Mouse (Mus musculus) stomach, embryonic 14.5 days (tissue): ENCODE measurements at regions not wholly inside any gene's neighbourhood (a gene's known extent, or its start where the extent isn't known, plus 50 kb on each side); places are given as distances from the start of the nearest gene placed in this dataset.

ENCODE experiments used
- ATAC-seq: fragments of 200-750 bp; cut with Nextera tagmentation; 2 replicates; pipeline ENCODE4 v1.8.0; 2017; ENCODE audit warnings: low read depth, moderate TSS enrichment; ENCODE audit not compliant: insufficient number of reproducible peaks, insufficient read depth, low FRiP score
- H3K27ac ChIP-seq: fragments of 300-500 bp; sonication (generic); 2 replicates; pipeline ENCODE4 v1.5.1; 2014; ENCODE audit warnings: mild to moderate bottlenecking, low read length, moderate library complexity, mixed read lengths
- H3K27me3 ChIP-seq: fragments of 300-500 bp; sonication (generic); 2 replicates; pipeline ENCODE4 v1.6.1; 2014; ENCODE audit warnings: low read length, control low read depth, mixed read lengths; ENCODE audit not compliant: control insufficient read depth, insufficient read depth
- H3K36me3 ChIP-seq: fragments of 300-500 bp; sonication (generic); 2 replicates; pipeline ENCODE4 v1.6.1; 2014; ENCODE audit warnings: mild to moderate bottlenecking, control low read depth, low read length, moderate library complexity, mixed read lengths; ENCODE audit not compliant: control insufficient read depth, insufficient read depth
- H3K4me1 ChIP-seq: fragments of 300-500 bp; sonication (generic); 2 replicates; pipeline ENCODE4 v1.6.1; 2014; ENCODE audit warnings: low read length, control low read depth, mixed read lengths; ENCODE audit not compliant: control insufficient read depth, insufficient read depth
- H3K4me2 ChIP-seq: fragments of 300-500 bp; sonication (generic); replicated peaks from 2 replicates; pipeline ENCODE4 v1.6.1; 2014; ENCODE audit warnings: low read depth, low read length, control low read depth
- H3K4me3 ChIP-seq: fragments of 300-500 bp; sonication (generic); 2 replicates; pipeline ENCODE4 v1.5.1; 2014; ENCODE audit warnings: low read depth, low read length, control low read depth
- H3K9ac ChIP-seq: fragments of 300-500 bp; sonication (generic); replicated peaks from 2 replicates; pipeline ENCODE4 v1.6.1; 2014; ENCODE audit warnings: low read depth, mild to moderate bottlenecking, control low read depth, low read length, moderate library complexity, mixed read lengths
- H3K9me3 ChIP-seq: fragments of 300-500 bp; sonication (generic); 2 replicates; pipeline ENCODE4 v1.6.1; 2016; ENCODE audit warnings: low read depth, low read length, control low read depth; ENCODE audit not compliant: control insufficient read depth
- WGBS: fragments of 180-500 bp; shearing (Covaris S2); extraction: QIAGEN DNeasy Blood & Tissue Kit; methylation state at CpG from one replicate; pipeline ENCODE4 v1.1.7; 2014; 5-methylcytosine and 5-hydroxymethylcytosine counted together

DNA sequence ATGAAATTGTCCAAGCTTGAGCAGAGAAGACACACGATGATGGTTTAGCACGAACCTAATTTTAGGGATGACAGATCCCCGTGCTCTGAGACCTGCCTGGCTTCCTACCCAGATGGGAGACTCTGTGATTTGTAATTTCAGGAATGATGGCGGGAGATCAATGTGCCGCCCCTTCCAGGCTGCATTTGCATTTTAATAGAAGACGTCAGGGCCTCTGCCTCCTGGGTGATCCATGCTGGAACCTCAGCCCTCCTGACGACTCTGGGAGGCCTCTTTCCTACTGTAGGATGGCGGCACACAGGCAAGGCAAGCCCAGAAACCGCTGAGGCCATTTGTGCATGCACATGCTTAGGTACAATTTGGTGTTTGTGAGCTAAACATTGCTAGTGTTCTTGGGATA lies 90.1 kb downstream of the Barhl2 start:
- Histone ChIP-seq H3K36me3 (no peaks in the 10 kb centered on the region), H3K4me2 (no peak overlapping the region), H3K4me3 (no peak overlapping the region), H3K27ac (no peak overlapping the region), H3K4me1 (no peaks in the 10 kb centered on the region), H3K27me3 (no peaks in the 10 kb centered on the region), H3K9ac (no peak overlapping the region), H3K9me3 (no peaks in the 10 kb centered on the region)
- WGBS = 36% methylated on average over 9 of the region's 9 CpGs
- ATAC-seq = no peak

DNA sequence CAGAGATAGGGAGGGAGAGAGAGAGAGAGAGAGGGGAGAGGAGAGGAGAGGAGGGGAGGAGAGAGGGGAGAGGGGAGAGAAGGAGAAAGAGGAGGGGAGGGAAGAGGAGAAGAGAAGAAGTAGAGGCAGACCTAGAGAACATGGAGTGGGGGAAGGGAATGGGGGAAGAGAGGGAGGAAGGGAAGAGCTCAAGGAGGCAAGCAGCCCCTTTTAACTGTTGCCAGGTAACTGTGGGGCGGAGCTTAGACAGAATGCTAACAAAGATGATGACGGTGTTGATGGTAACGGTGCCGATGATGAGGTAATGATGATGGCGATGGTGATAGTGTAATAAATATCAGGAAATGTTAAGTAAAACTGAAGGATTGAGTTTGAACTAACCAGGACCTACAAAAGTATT lies 90.7 kb downstream of the Barhl2 start:
- 56% methylated on average over 5 of the region's 5 CpGs for WGBS
- no peak overlapping the region for H3K9ac ChIP-seq
- no peaks in the 10 kb centered on the region for H3K4me1 ChIP-seq
- H3K36me3 ChIP-seq = no peaks in the 10 kb centered on the region
- H3K9me3 ChIP-seq = no peaks in the 10 kb centered on the region
- ATAC-seq = no peak
- no peak overlapping the region for H3K4me2 ChIP-seq
- H3K4me3 ChIP-seq = no peak overlapping the region
- no peak overlapping the region for H3K27ac ChIP-seq
- no peaks in the 10 kb centered on the region for H3K27me3 ChIP-seq

DNA sequence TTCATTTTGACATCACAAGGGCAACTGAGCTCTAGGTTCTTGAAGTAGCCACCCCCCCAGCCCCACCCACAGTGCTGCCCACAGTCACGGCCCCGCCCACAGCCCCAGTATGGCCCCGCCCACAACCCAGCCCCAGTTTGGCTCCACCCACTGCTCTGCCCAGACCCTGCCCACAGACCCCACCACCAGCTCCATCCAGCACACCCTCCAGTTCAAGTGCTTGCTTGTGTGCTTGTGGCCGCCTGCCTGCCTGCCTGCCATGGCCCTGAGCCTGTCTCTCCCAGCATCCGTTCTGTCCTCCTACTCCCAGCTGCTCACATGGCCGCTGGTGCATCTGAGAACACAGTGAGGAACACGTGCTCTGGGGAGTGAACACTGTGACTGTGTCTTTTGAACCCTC lies 92.0 kb downstream of the Barhl2 start:
- Histone ChIP-seq H3K9ac (no peak overlapping the region), H3K36me3 (no peaks in the 10 kb centered on the region), H3K4me2 (no peak overlapping the region), H3K27me3 (no peaks in the 10 kb centered on the region), H3K27ac (no peak overlapping the region), H3K4me3 (no peak overlapping the region), H3K4me1 (no peaks in the 10 kb centered on the region), H3K9me3 (no peaks in the 10 kb centered on the region)
- 71% methylated on average over 7 of the region's 7 CpGs for WGBS
- no peak for ATAC-seq

DNA sequence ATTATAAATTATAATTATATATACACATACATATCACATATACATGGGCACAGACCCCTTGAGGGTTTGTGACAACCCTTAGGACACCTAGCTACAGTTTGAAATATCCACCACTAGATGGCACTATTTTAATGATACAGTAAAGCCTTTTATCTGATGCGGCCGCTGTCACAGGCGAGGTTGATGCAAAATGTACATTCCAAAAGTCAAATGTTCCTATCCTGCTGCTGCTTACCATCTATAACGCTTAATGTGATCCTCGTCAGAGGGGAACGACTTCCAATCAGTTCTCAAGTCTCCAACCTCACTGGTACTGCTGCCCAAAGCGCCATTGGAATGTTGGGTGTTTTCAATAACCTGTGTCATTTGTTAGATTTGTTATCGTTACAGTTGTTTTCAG lies 92.9 kb downstream of the Barhl2 start:
- no peaks in the 10 kb centered on the region for H3K9me3 ChIP-seq
- no peak overlapping the region for H3K4me2 ChIP-seq
- H3K9ac ChIP-seq = no peak overlapping the region
- no peaks in the 10 kb centered on the region for H3K36me3 ChIP-seq
- no peak overlapping the region for H3K4me3 ChIP-seq
- no peaks in the 10 kb centered on the region for H3K27me3 ChIP-seq
- WGBS = 42% methylated on average over 8 of the region's 8 CpGs
- H3K4me1 ChIP-seq = no peaks in the 10 kb centered on the region
- H3K27ac ChIP-seq = no peak overlapping the region
- ATAC-seq = no peak

DNA sequence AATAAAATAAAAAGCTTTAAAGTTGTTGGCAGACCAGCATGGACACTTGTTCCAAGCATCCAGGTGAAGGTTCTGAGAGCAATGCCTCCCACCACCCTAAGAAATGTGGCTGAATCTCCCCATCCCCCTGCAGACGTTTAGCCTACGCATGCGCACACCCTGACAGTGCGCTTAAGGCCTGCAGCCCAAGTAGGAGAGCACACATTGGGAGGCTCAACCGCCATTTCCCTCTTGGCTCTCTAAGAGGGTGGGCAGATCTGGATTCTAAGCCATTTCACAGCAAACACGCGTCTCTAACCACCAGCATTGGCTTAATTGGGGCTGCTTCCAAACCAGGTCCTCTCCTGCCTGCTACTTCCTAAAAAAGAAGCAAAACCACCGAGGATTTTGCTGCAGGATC lies 106.6 kb downstream of the Barhl2 start:
- Histone ChIP-seq H3K27ac (no peak overlapping the region), H3K9me3 (no peaks in the 10 kb centered on the region), H3K4me2 (no peak overlapping the region), H3K36me3 (no peaks in the 10 kb centered on the region), H3K4me3 (no peak overlapping the region), H3K4me1 (no peaks in the 10 kb centered on the region), H3K9ac (no peak overlapping the region), H3K27me3 (no peaks in the 10 kb centered on the region)
- no peak for ATAC-seq
- WGBS = 80% methylated on average over 8 of the region's 8 CpGs

DNA sequence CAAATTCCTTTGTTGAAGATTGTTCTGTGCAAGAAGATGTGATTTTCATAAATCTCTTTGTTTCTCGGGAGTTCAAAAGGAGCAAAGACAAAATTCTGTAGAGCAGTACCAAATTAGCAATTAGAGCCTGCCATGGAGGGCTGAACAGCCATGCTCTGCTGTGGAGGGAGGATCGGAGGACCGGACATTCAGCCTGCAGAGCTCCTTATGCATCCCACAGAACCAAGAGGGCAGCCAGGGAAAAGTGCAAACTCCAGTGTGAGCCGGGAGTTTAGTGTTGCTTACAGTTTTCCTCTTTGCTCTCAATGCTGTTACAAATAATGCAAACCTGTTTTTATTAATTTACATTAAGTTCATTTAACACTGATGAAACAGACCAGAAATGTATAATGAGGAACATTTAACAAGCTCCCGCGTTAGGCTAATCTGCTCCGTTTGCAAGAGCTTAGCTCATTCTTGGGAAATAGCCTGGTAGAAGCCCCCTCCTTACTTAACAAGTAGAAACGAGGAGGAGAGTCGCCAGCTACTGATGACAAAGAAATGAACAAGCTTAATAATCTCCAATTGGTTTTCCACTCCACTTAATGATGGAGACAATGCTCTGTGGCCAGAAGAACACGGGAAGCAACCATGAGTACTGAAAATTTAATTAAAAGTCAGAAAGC lies 108.0 kb downstream of the Barhl2 start:
- ATAC-seq = no peak
- no peaks in the 10 kb centered on the region for H3K9me3 ChIP-seq
- no peak overlapping the region for H3K27ac ChIP-seq
- no peak overlapping the region for H3K4me2 ChIP-seq
- H3K27me3 ChIP-seq = no peaks in the 10 kb centered on the region
- H3K4me3 ChIP-seq = no peak overlapping the region
- H3K4me1 ChIP-seq = no peaks in the 10 kb centered on the region
- 65% methylated on average over 10 of the region's 10 CpGs for WGBS
- H3K36me3 ChIP-seq = no peaks in the 10 kb centered on the region
- H3K9ac ChIP-seq = no peak overlapping the region

DNA sequence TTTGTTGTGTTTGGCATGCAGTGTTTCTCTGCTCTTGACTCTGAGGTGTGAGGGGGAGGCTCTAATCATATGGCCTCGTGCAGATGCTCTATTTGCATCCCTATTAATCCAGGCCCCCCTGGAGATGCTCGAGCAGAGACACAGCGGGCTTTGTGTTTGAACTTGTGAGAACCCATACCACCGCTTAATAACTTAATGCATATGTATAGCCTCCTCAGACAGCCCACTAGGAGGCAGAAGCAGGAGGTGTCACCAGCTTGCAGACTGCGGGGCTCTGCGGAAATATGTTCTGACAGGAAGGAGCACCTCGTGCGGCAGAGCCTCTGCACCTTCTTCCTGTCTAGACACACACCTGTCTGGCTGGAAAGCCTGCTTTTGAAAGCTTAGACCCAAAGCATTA lies 113.7 kb downstream of the Barhl2 start:
- 5% methylated on average over 8 of the region's 8 CpGs for WGBS
- Histone ChIP-seq H3K27ac (no peak overlapping the region), H3K9ac (no peak overlapping the region), H3K4me1 (no peaks in the 10 kb centered on the region), H3K9me3 (no peaks in the 10 kb centered on the region), H3K36me3 (no peaks in the 10 kb centered on the region), H3K4me3 (no peak overlapping the region), H3K27me3 (no peaks in the 10 kb centered on the region), H3K4me2 (no peak overlapping the region)
- ATAC-seq = no peak

DNA sequence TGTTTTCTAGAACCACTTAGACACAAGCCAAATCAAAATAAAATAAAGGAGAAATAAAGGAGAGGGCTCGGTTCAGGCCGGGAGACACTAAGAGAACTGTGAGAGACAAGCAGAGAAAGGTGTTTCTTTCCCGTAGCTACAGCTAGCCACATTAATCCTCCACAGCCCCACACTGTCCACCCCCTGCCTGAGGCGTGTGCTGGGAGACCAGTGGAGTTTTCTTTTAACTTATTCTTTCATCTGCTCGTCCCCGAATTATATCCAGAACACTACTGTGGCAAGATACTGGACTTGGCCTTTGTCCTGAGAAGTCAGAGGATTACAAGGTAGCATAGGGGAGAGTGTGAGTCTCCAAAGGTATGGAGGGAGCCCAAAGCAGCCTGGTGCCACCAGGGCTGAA lies 114.4 kb downstream of the Barhl2 start:
- Histone ChIP-seq H3K9ac (no peak overlapping the region), H3K4me3 (no peak overlapping the region), H3K4me1 (no peaks in the 10 kb centered on the region), H3K27ac (no peak overlapping the region), H3K36me3 (no peaks in the 10 kb centered on the region), H3K27me3 (no peaks in the 10 kb centered on the region), H3K9me3 (no peaks in the 10 kb centered on the region), H3K4me2 (no peak overlapping the region)
- WGBS = 39% methylated on average over 6 of the region's 6 CpGs
- ATAC-seq = no peak

DNA sequence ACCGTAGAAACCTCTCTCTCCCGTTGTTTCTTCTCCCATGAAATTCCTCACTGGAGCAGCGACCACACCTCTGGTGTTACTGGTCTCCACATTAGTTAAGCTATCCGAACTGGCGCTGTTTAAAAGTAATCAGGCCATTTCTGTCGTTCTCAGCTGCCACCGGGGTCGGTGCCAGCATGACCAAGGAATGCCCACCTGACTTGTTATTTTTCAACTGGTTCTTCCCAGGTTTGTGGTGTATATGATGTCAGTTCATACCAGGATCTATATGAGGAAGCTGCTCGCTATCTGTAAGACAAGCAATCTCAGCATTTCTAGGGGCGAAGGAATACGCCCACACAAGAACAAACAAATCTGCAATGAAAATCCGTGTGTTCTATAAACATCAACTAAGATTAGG lies 116.6 kb downstream of the Barhl2 start:
- Histone ChIP-seq H3K9ac (no peak overlapping the region), H3K27ac (no peak overlapping the region), H3K4me1 (no peaks in the 10 kb centered on the region), H3K9me3 (no peaks in the 10 kb centered on the region), H3K36me3 (no peaks in the 10 kb centered on the region), H3K4me2 (no peak overlapping the region), H3K27me3 (no peaks in the 10 kb centered on the region), H3K4me3 (no peak overlapping the region)
- ATAC-seq = no peak
- WGBS = 51% methylated on average over 12 of the region's 12 CpGs
